Mouse (Mus musculus): Measurements from ENCODE around the gene Tnf. TPM values are rescaled to one million over a fixed set of nuclear protein-coding genes. Genes with fewer than 3 reads are reported as not detected.

Gene Tnf
- polyA plus RNA-seq, 1 experiment from 2014 or later, result 0.23 TPM

- peak overlapping the region; percentile 55; the same call in 1 of the 2 replicates for H3K9ac ChIP-seq (ENCODE audit: low read depth, low read length)
- no peaks in the 10 kb centered on the region for H3K36me3 ChIP-seq (ENCODE audit: control insufficient read depth, insufficient read depth, low read length)
- WGBS, result 0% methylated on average over 4 of the region's 4 CpGs
- no peaks in the 10 kb centered on the region; the same call in 1 of the 2 replicates for H3K4me1 ChIP-seq (ENCODE audit: control insufficient read depth, insufficient read depth, low read length)
- H3K4me3 ChIP-seq (ENCODE audit: low read length), result peak overlapping the region; percentile 46
- ATAC-seq, result peak; percentile 47
- H3K4me2 ChIP-seq (ENCODE audit: low read depth, low read length), result peak overlapping the region; percentile 52
- no peaks in the 10 kb centered on the region for H3K9me3 ChIP-seq (ENCODE audit: control insufficient read depth, low read length)
- H3K27me3 ChIP-seq (replicated peaks; ENCODE audit: control insufficient read depth, insufficient read depth, low read length), result no peaks in the 10 kb centered on the region
- peak overlapping the region; percentile 72 for H3K27ac ChIP-seq (ENCODE audit: low read length)
These were observed 15.1 kb downstream of the Tnf start for GRCm38 (mm10) chr17:35186681-35187080.

DNA sequence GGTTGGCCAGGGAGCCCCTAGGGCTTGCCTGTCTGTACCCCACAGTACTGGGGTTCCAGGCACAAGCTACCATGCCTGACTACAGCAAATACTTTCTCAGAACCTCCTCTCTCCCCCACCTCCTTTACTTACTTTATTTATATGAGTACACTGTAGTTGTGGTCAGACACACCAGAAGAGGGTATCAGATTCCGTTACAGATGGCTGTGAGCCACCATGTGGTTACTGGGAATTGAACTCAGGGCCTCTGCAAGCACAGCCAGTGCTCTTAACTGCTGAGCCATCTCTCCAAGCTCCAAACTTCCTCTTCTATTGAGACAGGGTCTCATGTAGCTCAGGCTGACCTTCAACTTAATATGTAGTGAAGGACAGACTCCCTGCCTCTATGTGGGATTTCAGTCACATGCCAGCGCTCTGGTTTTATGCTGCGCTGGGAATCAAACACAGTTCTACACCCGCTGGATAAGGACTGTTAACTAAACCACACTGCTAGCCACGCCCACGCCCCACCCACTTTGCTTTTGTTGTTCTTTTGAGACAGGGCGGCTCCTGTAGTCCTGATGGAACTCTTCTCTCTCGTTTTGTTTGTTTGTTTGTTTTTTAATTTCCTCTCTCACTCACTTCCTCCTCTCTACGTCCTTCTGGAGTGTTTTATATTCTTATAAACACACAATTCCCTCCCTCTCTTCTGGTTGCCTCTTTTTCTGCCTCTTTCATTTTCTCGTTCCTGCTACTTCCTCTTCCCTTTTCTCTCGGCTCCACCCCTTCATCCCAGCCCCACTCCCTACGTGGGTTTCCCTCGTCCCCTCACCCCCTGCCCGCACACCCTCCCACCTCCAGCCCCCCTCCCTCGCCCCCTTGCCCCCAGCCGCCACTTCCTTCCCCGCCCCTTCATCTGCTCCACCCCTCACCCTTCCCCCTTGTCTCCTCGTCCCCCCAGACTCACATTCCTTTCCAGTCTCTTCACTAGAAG, 15.9 kb downstream of the Tnf start:
- WGBS, result 4% methylated on average over 18 of the region's 18 CpGs
- H3K9ac ChIP-seq (ENCODE audit: low read depth, low read length), result peak overlapping the region; percentile 55; the same call in 1 of the 2 replicates
- H3K27ac ChIP-seq (ENCODE audit: low read length), result peak overlapping the region; percentile 72
- H3K27me3 ChIP-seq (replicated peaks; ENCODE audit: control insufficient read depth, insufficient read depth, low read length), result no peaks in the 10 kb centered on the region
- H3K9me3 ChIP-seq (ENCODE audit: control insufficient read depth, low read length), result no peaks in the 10 kb centered on the region
- no peaks in the 10 kb centered on the region; the same call in 1 of the 2 replicates for H3K4me1 ChIP-seq (ENCODE audit: control insufficient read depth, insufficient read depth, low read length)
- ATAC-seq, result peak; percentile 78
- H3K4me3 ChIP-seq (ENCODE audit: low read length), result peak overlapping the region; percentile 46
- peak overlapping the region; percentile 52 for H3K4me2 ChIP-seq (ENCODE audit: low read depth, low read length)
- H3K36me3 ChIP-seq (ENCODE audit: control insufficient read depth, insufficient read depth, low read length), result no peaks in the 10 kb centered on the region

- WGBS, result 86% methylated on average over 5 of the region's 5 CpGs
- Histone ChIP-seq H3K27ac (ENCODE audit: low read length) (no peak overlapping the region), H3K4me1 (ENCODE audit: control insufficient read depth, insufficient read depth, low read length) (no peaks in the 10 kb centered on the region), H3K4me2 (ENCODE audit: low read depth, low read length) (no peak overlapping the region), H3K36me3 (ENCODE audit: control insufficient read depth, insufficient read depth, low read length) (no peaks in the 10 kb centered on the region), H3K9ac (ENCODE audit: low read depth, low read length) (no peak overlapping the region), H3K4me3 (ENCODE audit: low read length) (no peak overlapping the region), H3K27me3 (replicated peaks; ENCODE audit: control insufficient read depth, insufficient read depth, low read length) (no peaks in the 10 kb centered on the region), H3K9me3 (ENCODE audit: control insufficient read depth, low read length) (no peaks in the 10 kb centered on the region)
- no peak for ATAC-seq
These were observed 21.7 kb downstream of the Tnf start for GRCm38 (mm10) chr17:35180093-35180492.

GRCm38 (mm10) chr17:35178528-35178927, 23.3 kb downstream of the Tnf start:
- Histone ChIP-seq H3K36me3 (ENCODE audit: control insufficient read depth, insufficient read depth, low read length) (no peaks in the 10 kb centered on the region), H3K9me3 (ENCODE audit: control insufficient read depth, low read length) (no peaks in the 10 kb centered on the region), H3K27me3 (replicated peaks; ENCODE audit: control insufficient read depth, insufficient read depth, low read length) (no peaks in the 10 kb centered on the region), H3K4me2 (ENCODE audit: low read depth, low read length) (no peak overlapping the region), H3K27ac (ENCODE audit: low read length) (no peak overlapping the region), H3K4me3 (ENCODE audit: low read length) (no peak overlapping the region), H3K9ac (ENCODE audit: low read depth, low read length) (no peak overlapping the region), H3K4me1 (ENCODE audit: control insufficient read depth, insufficient read depth, low read length) (0 out of 2 replicates have a peak, but pooled peaks cover 2% of the 10 kb centered on the region)
- WGBS, result 10% methylated on average over 5 of the region's 5 CpGs
- ATAC-seq, result peak; percentile 57

DNA sequence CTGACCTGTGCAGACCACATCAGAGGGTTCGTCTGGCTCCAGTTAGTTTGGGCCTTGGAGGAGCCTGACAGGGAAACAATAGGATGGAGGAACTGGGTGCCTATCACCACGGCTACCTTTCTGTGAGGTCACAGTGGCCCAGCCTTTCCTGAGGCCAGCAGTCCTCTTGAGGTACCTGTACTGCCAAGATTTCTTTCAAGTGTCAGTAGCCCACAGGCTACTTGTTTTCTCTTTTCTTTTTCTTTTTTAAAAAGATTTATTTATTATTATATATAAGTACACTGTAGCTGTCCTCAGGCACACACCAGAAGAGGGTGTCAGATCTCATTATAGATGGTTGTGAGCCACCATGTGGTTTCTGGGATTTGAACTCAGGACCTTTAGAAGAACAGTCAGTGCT, 25.8 kb downstream of the Tnf start, which contains the start of gene Aif1:
Gene Aif1, minus strand, starts transcription at position 101 of the 400 bp plus-strand sequence.
- ATAC-seq, result no peak
- H3K4me2 ChIP-seq (ENCODE audit: low read depth, low read length), result no peak within 1 kb of the TSS
- no peak within 1 kb of the TSS for H3K4me3 ChIP-seq (ENCODE audit: low read length)
- no peak within 1 kb of the TSS for H3K9ac ChIP-seq (ENCODE audit: low read depth, low read length)
- H3K36me3 ChIP-seq (ENCODE audit: control insufficient read depth, insufficient read depth, low read length), result no peaks in the 10 kb centered on the region
- H3K9me3 ChIP-seq (ENCODE audit: control insufficient read depth, low read length), result no peaks in the 10 kb centered on the region
- H3K27me3 ChIP-seq (replicated peaks; ENCODE audit: control insufficient read depth, insufficient read depth, low read length), result no peaks in the 10 kb centered on the region
- 46% methylated on average over 2 of the region's 2 CpGs for WGBS
- 0 out of 2 replicates have a peak, but pooled peaks cover 2% of the 10 kb centered on the region for H3K4me1 ChIP-seq (ENCODE audit: control insufficient read depth, insufficient read depth, low read length)
- no peak within 1 kb of the TSS for H3K27ac ChIP-seq (ENCODE audit: low read length)

DNA sequence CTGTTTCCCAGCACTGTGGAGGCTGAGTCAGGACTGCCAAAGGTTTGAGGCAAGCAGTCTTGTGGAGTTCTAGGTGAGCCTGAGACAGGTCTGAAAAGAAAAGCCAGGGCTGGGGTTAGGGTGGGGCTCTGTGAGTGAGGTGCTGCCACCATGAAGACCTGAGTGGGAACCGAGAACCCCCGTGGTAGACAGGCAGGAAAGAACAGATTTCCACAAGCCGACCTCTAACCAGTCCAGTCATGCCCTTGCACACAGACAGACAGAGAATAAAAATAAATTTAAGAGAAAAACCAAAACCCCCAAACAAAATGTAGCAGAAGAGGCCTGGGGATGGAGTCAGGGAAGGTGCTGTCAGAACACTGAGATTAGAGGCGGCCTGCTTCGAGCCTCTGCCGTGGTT, 26.4 kb downstream of the Tnf start:
- no peaks in the 10 kb centered on the region for H3K36me3 ChIP-seq (ENCODE audit: control insufficient read depth, insufficient read depth, low read length)
- no peaks in the 10 kb centered on the region for H3K9me3 ChIP-seq (ENCODE audit: control insufficient read depth, low read length)
- no peak overlapping the region for H3K27ac ChIP-seq (ENCODE audit: low read length)
- no peak for ATAC-seq
- 0 out of 2 replicates have a peak, but pooled peaks cover 2% of the 10 kb centered on the region for H3K4me1 ChIP-seq (ENCODE audit: control insufficient read depth, insufficient read depth, low read length)
- H3K4me3 ChIP-seq (ENCODE audit: low read length), result no peak overlapping the region
- no peak overlapping the region for H3K9ac ChIP-seq (ENCODE audit: low read depth, low read length)
- no peak overlapping the region for H3K4me2 ChIP-seq (ENCODE audit: low read depth, low read length)
- WGBS, result 80% methylated on average over 6 of the region's 6 CpGs
- H3K27me3 ChIP-seq (replicated peaks; ENCODE audit: control insufficient read depth, insufficient read depth, low read length), result no peaks in the 10 kb centered on the region

- Histone ChIP-seq H3K9ac (ENCODE audit: low read depth, low read length) (no peak overlapping the region), H3K4me1 (ENCODE audit: control insufficient read depth, insufficient read depth, low read length) (0 out of 2 replicates have a peak, but pooled peaks cover 2% of the 10 kb centered on the region), H3K27ac (ENCODE audit: low read length) (no peak overlapping the region), H3K9me3 (ENCODE audit: control insufficient read depth, low read length) (no peaks in the 10 kb centered on the region), H3K36me3 (ENCODE audit: control insufficient read depth, insufficient read depth, low read length) (no peaks in the 10 kb centered on the region), H3K27me3 (replicated peaks; ENCODE audit: control insufficient read depth, insufficient read depth, low read length) (no peaks in the 10 kb centered on the region), H3K4me3 (ENCODE audit: low read length) (no peak overlapping the region), H3K4me2 (ENCODE audit: low read depth, low read length) (no peak overlapping the region)
- 57% methylated on average over 8 of the region's 8 CpGs for WGBS
- ATAC-seq, result no peak
These were observed 27.4 kb downstream of the Tnf start for GRCm38 (mm10) chr17:35174201-35174977.

DNA sequence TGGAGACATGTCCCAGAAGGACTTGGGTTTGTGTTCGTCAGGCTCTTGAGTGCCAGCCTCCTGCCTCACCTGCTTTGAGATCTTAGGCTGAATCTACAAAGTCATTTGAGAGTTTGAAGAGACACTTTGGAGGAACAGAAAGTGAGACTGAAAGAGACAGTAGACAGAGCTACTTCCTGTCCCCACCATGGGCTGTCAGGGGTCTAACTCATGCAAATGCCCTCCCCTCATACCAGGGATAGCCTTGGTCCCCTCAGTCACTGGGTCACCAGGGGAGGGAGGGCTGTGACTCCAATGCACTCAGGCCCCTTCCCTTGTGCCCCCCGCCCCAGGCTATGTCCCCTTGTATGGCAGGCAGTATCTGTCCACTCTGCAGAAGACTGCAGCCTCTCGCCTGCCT, 28.5 kb downstream of the Tnf start:
- 0 out of 2 replicates have a peak, but pooled peaks cover 2% of the 10 kb centered on the region for H3K4me1 ChIP-seq (ENCODE audit: control insufficient read depth, insufficient read depth, low read length)
- H3K4me3 ChIP-seq (ENCODE audit: low read length), result no peak overlapping the region
- WGBS, result 69% methylated on average over 3 of the region's 3 CpGs
- H3K9ac ChIP-seq (ENCODE audit: low read depth, low read length), result 0 out of 2 replicates have a peak overlapping the region, but pooled peaks have one; percentile 19
- no peaks in the 10 kb centered on the region for H3K27me3 ChIP-seq (replicated peaks; ENCODE audit: control insufficient read depth, insufficient read depth, low read length)
- no peak for ATAC-seq
- 0 out of 2 replicates have a peak overlapping the region, but pooled peaks have one; percentile 33 for H3K27ac ChIP-seq (ENCODE audit: low read length)
- no peaks in the 10 kb centered on the region for H3K9me3 ChIP-seq (ENCODE audit: control insufficient read depth, low read length)
- no peaks in the 10 kb centered on the region for H3K36me3 ChIP-seq (ENCODE audit: control insufficient read depth, insufficient read depth, low read length)
- no peak overlapping the region for H3K4me2 ChIP-seq (ENCODE audit: low read depth, low read length)
